Mouse (Mus musculus) ES-E14 (cell line): ENCODE results near the gene Hist1h3g.
"Not testable (repeated sequence)": the region's sequence is repeated elsewhere in the genome, so short reads cannot be mapped to it uniquely, and the experiment has no call there.

Experiments
- CHD2 ChIP-seq: IDR thresholded peaks from 2 replicates; pipeline ENCODE4 v1.6.1; 2014; ENCODE audit warnings: mild to moderate bottlenecking, low read depth, low read length, inconsistent platforms
- MAFK ChIP-seq: IDR thresholded peaks from 2 replicates; pipeline ENCODE4 v1.6.1; 2014; ENCODE audit warnings: mild to moderate bottlenecking, low read depth, low read length, inconsistent platforms; ENCODE audit not compliant: insufficient read depth
- ZC3H11A ChIP-seq: IDR thresholded peaks from 2 replicates; pipeline ENCODE4 v1.6.1; 2012; ENCODE audit warnings: low read depth, mild to moderate bottlenecking, inconsistent platforms, low read length, borderline replicate concordance
- ZNF384 ChIP-seq: IDR thresholded peaks from 2 replicates; pipeline ENCODE4 v1.6.1; 2012; ENCODE audit warnings: low read depth, low read length, inconsistent platforms

- TF ChIP-seq ZC3H11A, ZNF384, MAFK, CHD2: not testable (repeated sequence)
Observed at GRCm38 (mm10) chr13:23560699-23561098, 25.5 kb downstream of the Hist1h3g start.
